Mouse (Mus musculus) layer of hippocampus, postnatal 14 days (tissue): ENCODE measurements around the gene Sprr2h. TPM values are rescaled to one million over a fixed set of nuclear protein-coding genes. Genes with fewer than 3 reads are reported as not detected.
A peak's percentile ranks its signal among the peaks of the same experiment; 100 is the strongest.

Experiments used
- DNase-seq, 2 experiments: peaks; one replicate each; pipeline ENCODE4 v3.0.0; 2021 to 2022; ENCODE audit warnings: low spot score in 2 of 2, mixed read lengths in 1 of 2
- long read RNA-seq, 2 experiments: library from polyadenylated mRNA; stranded (forward); transcript quantifications; one replicate each; pipeline ENCODE4 v2.0.0; 2021
- total RNA-seq, 2 experiments: library from RNA; stranded (reverse); gene quantifications; 2 replicates each; pipeline ENCODE4 v1.2.3; 2021

Sprr2h gene
- total RNA-seq, result not detected
- long read RNA-seq, experiment 1, result 0 reads
- long read RNA-seq, experiment 2, result 0 reads

DNA sequence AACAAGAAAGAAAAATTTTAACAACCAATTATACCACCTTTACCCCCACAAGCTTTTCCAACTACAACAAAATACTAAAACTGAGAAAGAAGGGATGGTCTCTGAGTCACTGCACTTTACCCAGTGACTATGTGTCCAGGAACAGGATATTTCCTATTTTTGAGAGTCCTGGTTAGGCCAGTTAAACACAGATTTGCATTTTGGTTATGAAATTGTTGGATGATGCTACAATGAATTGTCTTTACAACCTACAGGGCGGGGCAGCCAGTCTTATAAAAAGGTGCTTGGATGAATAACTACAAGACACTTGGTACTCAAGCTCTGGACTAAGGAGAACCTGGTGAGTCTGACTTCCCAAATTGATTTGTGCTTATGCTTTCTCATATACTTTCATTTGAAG, at the start of gene Sprr2h:
Sprr2h (plus strand) TSS at position 301 of the 400 bp plus-strand sequence.
- DNase-seq, result no peak

DNA sequence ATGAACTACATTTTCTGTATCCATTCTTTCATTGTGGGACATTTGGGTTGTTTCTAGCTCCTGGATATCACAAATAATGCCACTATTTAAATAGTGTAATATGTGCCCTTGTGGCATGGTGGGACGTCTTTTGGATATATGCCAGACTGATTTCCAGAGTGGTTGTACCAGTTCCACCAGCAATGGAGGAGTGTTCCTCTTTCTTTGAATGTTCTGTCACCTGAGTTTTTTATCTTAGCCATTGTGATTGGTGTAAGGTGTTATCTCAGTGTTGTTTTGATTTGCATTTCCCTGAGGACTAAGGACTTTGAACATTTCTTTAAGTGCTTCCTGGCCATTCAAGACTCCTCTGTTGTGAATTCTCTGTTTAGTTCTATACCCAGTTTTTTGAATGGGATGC, 49.2 kb upstream of the Sprr2h start:
- DNase-seq, result no peak

DNA sequence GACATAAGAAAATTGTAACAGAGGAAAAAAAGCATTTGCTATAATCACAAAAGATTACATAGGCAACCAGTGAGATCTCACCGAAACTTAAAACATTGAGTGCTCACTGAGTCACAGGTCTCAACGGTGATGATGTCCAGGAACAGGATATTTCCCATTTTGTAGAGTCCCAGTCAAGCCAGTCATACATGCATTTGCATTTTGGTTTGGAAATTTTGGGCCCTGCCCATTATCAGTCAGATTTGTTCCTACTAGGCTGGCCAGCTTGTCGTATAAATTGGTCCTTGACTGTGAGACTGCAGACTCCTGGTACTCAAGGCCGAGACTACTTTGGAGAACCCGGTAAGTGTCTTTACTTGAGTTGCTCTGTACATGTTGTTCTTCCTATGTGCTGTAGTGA, 46.6 kb upstream of the Sprr2h start, which contains the start of gene Sprr2d:
Sprr2d (plus strand) TSS at position 301 of the 400 bp plus-strand sequence.
- no peak for DNase-seq

DNA sequence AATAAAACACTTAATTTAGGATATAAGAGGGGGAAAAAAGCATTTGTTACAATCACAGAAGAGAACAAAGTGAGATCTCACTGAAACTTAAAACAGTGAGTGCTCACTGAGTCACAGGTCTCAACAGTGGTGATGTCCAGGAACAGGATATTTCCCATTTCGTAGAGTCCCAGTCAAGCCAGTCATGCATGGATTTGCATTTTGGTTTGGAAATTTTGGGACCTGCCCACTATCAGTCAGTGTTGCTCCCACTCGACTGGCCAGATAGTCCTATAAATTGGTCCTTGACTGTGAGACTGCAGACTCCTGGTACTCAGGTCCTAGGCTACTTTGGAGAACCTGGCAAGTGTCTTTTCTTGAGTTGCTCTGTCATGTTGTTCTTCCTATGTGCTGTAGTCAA, 33.6 kb upstream of the Sprr2h start, which contains the start of gene Sprr2e:
Sprr2e (plus strand) TSS at position 301 of the 400 bp plus-strand sequence.
- no peak for DNase-seq

DNA sequence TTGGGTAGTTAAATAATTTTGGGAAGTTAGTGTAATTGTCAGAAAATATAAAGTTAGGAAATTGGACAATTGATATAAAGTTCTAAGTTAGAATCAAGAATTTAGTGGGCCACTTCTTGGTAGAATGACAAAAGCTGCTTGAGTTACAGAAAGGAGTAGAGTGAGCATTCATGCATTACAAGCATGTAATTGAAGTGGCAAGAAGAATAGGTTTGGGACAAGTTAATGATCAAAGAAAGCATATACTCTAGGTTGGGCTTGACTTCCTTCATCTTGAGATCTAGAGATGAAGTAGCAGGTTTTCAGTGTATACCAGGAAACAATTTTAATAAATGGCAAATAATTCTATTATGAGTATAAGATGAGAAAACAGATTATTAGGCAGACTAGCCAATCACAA, 23.9 kb upstream of the Sprr2h start:
- no peak for DNase-seq

DNA sequence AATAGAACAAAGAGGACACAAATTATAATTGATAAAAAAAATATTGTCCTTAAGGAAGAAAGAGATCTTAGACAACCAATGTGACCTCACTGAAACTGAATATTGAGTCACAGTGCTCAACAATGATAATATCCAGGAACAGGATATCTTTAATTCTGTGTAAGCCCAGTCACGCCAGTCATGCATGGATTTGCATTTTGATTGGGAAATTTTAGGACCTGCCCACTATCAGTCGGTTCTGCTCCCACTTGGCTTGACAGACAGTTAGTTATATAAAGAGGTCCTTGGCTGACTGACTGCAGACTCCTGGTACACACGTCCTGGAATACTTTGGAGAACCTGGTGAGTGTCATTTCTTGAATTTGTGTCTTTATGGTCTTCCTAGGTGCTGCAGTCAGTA, 20.6 kb upstream of the Sprr2h start, which contains the start of gene Sprr2f:
Sprr2f (plus strand) TSS at position 301 of the 400 bp plus-strand sequence.
- DNase-seq, result no peak

DNA sequence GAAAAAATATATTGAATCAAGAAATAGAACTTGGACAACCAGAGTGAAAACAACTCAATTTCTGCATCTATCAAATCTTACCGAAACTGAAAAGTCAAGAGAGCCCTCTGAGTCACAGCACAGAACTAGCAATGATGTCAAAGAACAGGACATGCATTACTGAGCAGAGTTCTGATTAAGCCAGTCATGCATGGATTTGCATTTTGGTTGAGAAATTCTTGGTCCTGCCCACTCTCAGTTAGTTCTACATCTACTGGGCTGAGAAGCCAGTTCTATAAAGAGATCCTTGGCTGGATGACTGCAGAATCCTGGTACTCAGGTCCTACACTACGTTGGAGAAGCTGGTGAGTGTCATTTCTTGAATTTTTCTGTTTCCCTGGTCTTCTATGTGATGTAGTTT, 11.9 kb upstream of the Sprr2h start:
- DNase-seq, result no peak

DNA sequence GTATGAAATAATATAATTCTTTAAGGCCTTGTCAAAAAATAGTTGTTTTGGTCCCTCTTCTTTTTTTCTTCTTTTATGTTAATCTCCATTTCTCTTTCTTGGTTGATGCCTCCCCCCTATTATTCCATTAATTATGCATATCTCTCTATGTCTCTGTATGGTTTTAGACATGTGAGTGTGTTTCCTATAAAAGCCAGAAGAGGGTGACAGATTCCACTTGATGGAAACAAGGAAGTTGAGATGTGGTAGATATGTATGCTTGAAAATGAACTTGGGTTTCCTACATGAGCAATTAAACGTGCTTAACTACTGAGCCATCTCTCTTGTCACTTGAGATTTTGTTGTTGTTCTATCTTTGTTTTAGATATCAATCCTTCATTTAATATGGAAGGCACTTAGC, 8.8 kb downstream of the Sprr2h start:
- peak in 1 of 2 experiments; percentile 7 for DNase-seq

DNA sequence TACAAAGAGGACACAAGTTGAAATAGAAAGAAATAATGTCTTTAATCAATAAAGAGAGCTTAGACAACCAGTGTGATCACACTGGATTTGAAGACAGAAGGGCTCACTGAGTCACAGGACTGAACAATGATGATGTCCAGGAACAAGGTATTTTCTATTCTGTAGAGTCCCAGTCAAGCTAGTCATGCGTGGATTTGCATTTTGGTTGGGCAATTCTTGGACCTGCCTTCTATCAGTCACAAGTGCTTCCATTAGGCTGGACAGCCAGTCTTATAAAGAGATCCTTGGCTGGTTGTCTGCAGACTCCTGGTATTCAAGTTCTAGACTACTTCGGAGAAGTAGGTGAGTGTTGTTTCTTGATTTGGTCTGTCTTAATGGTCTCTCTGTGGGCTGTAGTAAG, 22.2 kb downstream of the Sprr2h start, which contains the start of gene Sprr2i:
Sprr2i (plus strand) TSS at position 301 of the 400 bp plus-strand sequence.
- DNase-seq, result no peak

DNA sequence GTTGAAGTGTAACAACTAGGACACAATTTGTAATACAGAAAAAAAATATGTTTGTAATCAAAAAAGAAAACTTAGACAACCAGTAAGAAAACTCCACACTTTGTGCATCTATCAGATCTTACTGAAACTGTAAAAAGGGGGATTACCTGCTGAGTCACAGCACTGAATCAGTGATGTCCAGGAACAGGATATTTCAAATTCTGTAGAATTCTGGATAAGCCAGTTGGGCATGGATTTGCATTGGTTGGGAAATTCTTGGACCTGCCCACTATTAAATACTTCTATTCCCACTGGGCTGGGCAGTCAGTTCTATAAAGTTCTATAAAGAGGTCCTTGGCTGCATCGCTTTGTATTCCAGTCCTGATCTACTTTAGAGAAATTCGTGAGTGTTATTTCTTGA, 32.3 kb downstream of the Sprr2h start, which contains the start of gene Sprr2j-ps:
Sprr2j-ps (plus strand) TSS at position 301 of the 400 bp plus-strand sequence.
- no peak for DNase-seq

DNA sequence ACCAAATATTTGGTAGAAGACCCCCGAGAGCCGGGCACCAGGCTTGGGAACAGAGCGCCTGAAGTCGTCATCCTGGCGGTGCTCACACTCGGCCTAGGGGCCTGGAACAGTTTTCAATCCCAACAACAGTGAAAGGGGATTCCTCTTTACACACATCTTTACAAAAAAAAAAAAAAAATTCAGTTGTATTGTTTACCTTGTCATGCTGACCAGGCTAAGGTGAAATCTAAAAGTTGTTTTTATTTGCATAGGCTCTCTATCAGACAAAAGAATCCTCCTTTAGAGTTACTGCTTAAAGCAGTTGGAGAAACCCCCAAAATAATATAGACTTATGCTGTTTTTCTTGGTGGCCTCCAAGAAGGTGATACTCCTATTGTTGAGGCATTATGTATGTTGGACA, 43.8 kb downstream of the Sprr2h start, which contains the start of gene Gm9774:
Gm9774 (minus strand) TSS at position 101 of the 400 bp plus-strand sequence.
- DNase-seq, result no peak

DNA sequence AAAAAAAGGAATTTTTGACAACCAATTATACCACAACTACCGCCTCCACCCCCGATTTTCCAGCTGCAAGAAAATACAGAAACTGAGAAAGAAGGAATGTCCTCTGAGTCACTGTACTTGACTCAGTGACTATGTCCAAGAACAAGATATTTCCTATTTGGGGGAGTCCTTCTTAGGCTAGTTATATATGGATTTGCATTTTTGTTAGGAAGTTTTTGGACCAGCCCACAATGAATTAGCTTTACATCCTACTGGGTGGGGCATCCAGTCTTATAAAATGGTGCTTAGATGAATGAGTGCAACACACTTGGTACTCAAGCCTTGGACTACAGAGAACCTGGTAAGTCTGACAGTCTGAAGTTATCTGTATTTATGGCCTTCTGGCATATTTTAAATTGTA, 46.8 kb downstream of the Sprr2h start, which contains the start of gene Sprr2k:
Sprr2k (plus strand) TSS at position 301 of the 400 bp plus-strand sequence.
- DNase-seq, result no peak

Other genes starting within 250 kb of the Sprr2h start
- gene Lelp1, start 242.9 kb upstream of the Sprr2h start, total RNA-seq, result not detected
- not detected for gene Sprr2a1, start 169.9 kb upstream of the Sprr2h start, total RNA-seq
- gene Sprr2a2, start 169.8 kb upstream of the Sprr2h start, total RNA-seq, result not detected
- not detected for gene Sprr2a3, start 100.3 kb upstream of the Sprr2h start, total RNA-seq
- not detected for gene Sprr2b, start 69.1 kb upstream of the Sprr2h start, total RNA-seq
- not detected for gene Sprr2d, start 46.5 kb upstream of the Sprr2h start, total RNA-seq
- gene Sprr2e, start 33.5 kb upstream of the Sprr2h start, total RNA-seq, result not detected
- not detected for gene Sprr2f, start 20.5 kb upstream of the Sprr2h start, total RNA-seq
- not detected for gene Sprr2i, start 22.3 kb downstream of the Sprr2h start, total RNA-seq
- gene Sprr2j-ps, start 32.4 kb downstream of the Sprr2h start, total RNA-seq, result not detected
- gene Gm9774, start 43.7 kb downstream of the Sprr2h start, total RNA-seq, result 1 to 10 TPM; 2.3 to 4.4 TPM
- not detected for gene Sprr2k, start 46.9 kb downstream of the Sprr2h start, total RNA-seq
- not detected for gene Sprr1b, start 53.1 kb downstream of the Sprr2h start, total RNA-seq
- gene Sprr3, start 73.0 kb downstream of the Sprr2h start, total RNA-seq, result not detected
- gene Sprr1a, start 100.2 kb downstream of the Sprr2h start, total RNA-seq, result not detected
- gene Sprr4, start 114.8 kb downstream of the Sprr2h start, total RNA-seq, result not detected
- not detected for gene 2310046K23Rik, start 148.8 kb downstream of the Sprr2h start, total RNA-seq
- gene Ivl, start 188.1 kb downstream of the Sprr2h start, total RNA-seq, result not detected
- gene Smcp, start 203.3 kb downstream of the Sprr2h start, total RNA-seq, result not detected
- not detected for gene 2210017I01Rik, start 221.8 kb downstream of the Sprr2h start, total RNA-seq
- gene Lce6a, start 236.0 kb downstream of the Sprr2h start, total RNA-seq, result not detected